Mouse (Mus musculus) heart, adult 2 months (tissue): ENCODE measurements at regions not wholly inside any gene's neighbourhood (a gene's known extent, or its start where the extent isn't known, plus 50 kb on each side); places are given as distances from the start of the nearest gene placed in this dataset.
A peak's percentile ranks its signal among the peaks of the same experiment; 100 is the strongest.

Source experiments
- CTCF ChIP-seq: fragments of 200-600 bp; IDR thresholded peaks from 2 replicates; pipeline ENCODE4 v1.8.1; 2022; ENCODE audit warnings: antibody characterized with exemption, mild to moderate bottlenecking, moderate library complexity
- EP300 ChIP-seq: fragments of 200-500 bp; IDR thresholded peaks from 2 replicates; pipeline ENCODE4 v1.6.1; 2011; ENCODE audit warnings: low read depth, low read length, control low read depth; ENCODE audit not compliant: insufficient read depth
- POLR2A ChIP-seq: fragments of 200-500 bp; IDR thresholded peaks from 2 replicates; pipeline ENCODE4 v1.6.1; 2011; ENCODE audit warnings: mild to moderate bottlenecking, low read depth, low read length, control low read depth; ENCODE audit not compliant: insufficient read depth

- TF ChIP-seq POLR2A: peak; percentile 13; the same call in 1 of the 2 replicates
- TF ChIP-seq CTCF: no peak
- TF ChIP-seq EP300: 0 out of 2 replicates have a peak, but pooled peaks have one; percentile 30
Measured at GRCm38 (mm10) chr2:30718329-30718675, 85.2 kb downstream of the 1700001O22Rik start.
